Mouse (Mus musculus) subcutaneous adipose tissue, adult 2 months (tissue): ENCODE results near the gene Hacd4. TPM values are rescaled to one million over a fixed set of nuclear protein-coding genes. Genes with fewer than 3 reads are reported as not detected.

Source experiments
- polyA plus RNA-seq: library from polyadenylated mRNA; depleted of rRNA; stranded (reverse); fragments of >200 nt; gene quantifications from 2 replicates; pipeline ENCODE4 v1.2.3, GENCODE M21; 2012; ENCODE audit warnings: low replicate concordance; rRNA removed

The Hacd4 gene
- polyA plus RNA-seq, result 5.2 and 6.5 TPM in 2 replicates

GRCm38 (mm10) chr4:88438326-88438989 is at the start of gene Hacd4:
TSS of gene Hacd4 (minus strand) at chr4:88438928.

Other genes with a start within 250 kb of the Hacd4 start
- gene Ifnb1, start 83.8 kb upstream of the Hacd4 start, polyA plus RNA-seq, result not detected in 2 replicates
- not detected in 2 replicates for gene Ifna15, start 119.3 kb upstream of the Hacd4 start, polyA plus RNA-seq
- not detected in 2 replicates for gene Ifna14, start 132.9 kb upstream of the Hacd4 start, polyA plus RNA-seq
- gene Ifna9, start 153.5 kb upstream of the Hacd4 start, polyA plus RNA-seq, result not detected in 2 replicates
- not detected in 2 replicates for gene Ifna12, start 164.4 kb upstream of the Hacd4 start, polyA plus RNA-seq
- not detected in 2 replicates for gene C87499, start 195.5 kb upstream of the Hacd4 start, polyA plus RNA-seq
- not detected in 2 replicates for gene Ifna13, start 205.5 kb upstream of the Hacd4 start, polyA plus RNA-seq
- gene Ifna16, start 238.0 kb upstream of the Hacd4 start, polyA plus RNA-seq, result not detected in 2 replicates
- not detected in 2 replicates for gene Ifna2, start 245.0 kb upstream of the Hacd4 start, polyA plus RNA-seq